In the genomic region with DNA sequence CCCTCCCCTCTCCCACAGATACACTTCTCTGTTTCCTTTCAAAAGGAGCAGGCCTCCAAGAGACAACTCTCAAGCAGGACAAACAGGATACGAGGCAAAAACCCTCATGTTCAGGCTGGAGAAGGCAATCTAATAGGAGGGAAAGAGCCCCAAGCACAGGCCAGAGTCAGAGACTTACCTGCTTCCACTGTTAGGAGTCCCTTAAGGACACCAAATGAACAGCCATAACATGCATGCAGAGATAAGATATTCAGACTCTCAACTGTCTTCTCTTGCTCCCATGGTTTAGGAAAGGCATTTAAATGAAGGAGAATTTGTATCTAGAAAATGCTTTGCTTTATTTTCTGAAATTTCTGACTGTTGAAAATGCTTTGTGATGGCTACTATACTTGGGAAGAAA, we compare ENCODE assay signal across 16 mouse cellular contexts.
"Had no signal": no experiment of that assay in that cellular context is flagged by ENCODE, and none has a peak within 500 bp of the region (broad histone marks: within the 10 kb centered on the region; RNA-seq: fewer than 3 reads in every experiment).

No protein-coding gene starts in this region.

- ATAC-seq: liver, embryonic 12.5 days; liver, postnatal 0 days; lung, postnatal 0 days; midbrain, embryonic 13.5 days; midbrain, embryonic 15.5 days; midbrain, embryonic 16.5 days had no signal

- DNase-seq: liver; liver, embryonic 13.5 days; liver, postnatal 0 days; lung, adult 18-20 months; lung, adult 2 months; lung, embryonic 14.5 days; lung, postnatal 10 days; lung, postnatal 14 days; lung, postnatal 36 days; lung, postnatal 4 days; midbrain, embryonic 14.5 days had no signal
